Mouse (Mus musculus): Measurements from ENCODE around the gene Tmem247. TPM values are rescaled to one million over a fixed set of nuclear protein-coding genes. Genes with fewer than 3 reads are reported as not detected.

Tmem247 gene
- not detected in 2 replicates for total RNA-seq (2023)

GRCm38 (mm10) chr17:86917048-86917447, at the start of gene Tmem247:
Gene Tmem247, plus strand, starts transcription at chr17:86917348.

GRCm38 (mm10) chr17:86947840-86948796, 31.0 kb downstream of the Tmem247 start, which contains the start of gene Atp6v1e2:
Gene Atp6v1e2, minus strand, starts transcription at chr17:86947897.

GRCm38 (mm10) chr17:86962894-86963585, 45.9 kb downstream of the Tmem247 start, which contains the start of gene Rhoq:
Gene Rhoq, plus strand, starts transcription at chr17:86963082.

Other genes with a start within 250 kb of the Tmem247 start
- 0.47 and 0.50 TPM in 2 replicates for gene Epas1, start 163.6 kb upstream of the Tmem247 start, total RNA-seq (2023)
- not detected in 2 replicates for gene Atp6v1e2, start 30.5 kb downstream of the Tmem247 start, total RNA-seq (2023)
- 6.3 and 8.4 TPM in 2 replicates for gene Rhoq, start 45.7 kb downstream of the Tmem247 start, total RNA-seq (2023)
- gene Pigf, start 108.1 kb downstream of the Tmem247 start, total RNA-seq (2023): 5.6 and 6.3 TPM in 2 replicates
- gene Cript, start 108.2 kb downstream of the Tmem247 start, total RNA-seq (2023): 83.7 and 87.8 TPM in 2 replicates
- 5.5 and 9.4 TPM in 2 replicates for gene Socs5, start 190.3 kb downstream of the Tmem247 start, total RNA-seq (2023)